Mouse (Mus musculus) stomach, embryonic 16.5 days (tissue): ENCODE data around the gene Rnd2. TPM values are rescaled to one million over a fixed set of nuclear protein-coding genes. Genes with fewer than 3 reads are reported as not detected.

Experiments used
- ATAC-seq: fragments of 200-750 bp; cut with Nextera tagmentation; 2 replicates; pipeline ENCODE4 v1.8.0; 2017; ENCODE audit warnings: moderate number of reproducible peaks, moderate TSS enrichment; ENCODE audit not compliant: insufficient read depth, low FRiP score
- H3K27ac ChIP-seq: fragments of 300-500 bp; sonication (generic); 2 replicates; pipeline ENCODE4 v1.5.1; 2014; ENCODE audit warnings: low read length
- H3K27me3 ChIP-seq: fragments of 300-500 bp; sonication (generic); 2 replicates; pipeline ENCODE4 v1.6.1; 2014; ENCODE audit warnings: low read length, control low read depth, mixed read lengths; ENCODE audit not compliant: control insufficient read depth, insufficient read depth
- H3K36me3 ChIP-seq: fragments of 300-500 bp; sonication (generic); 2 replicates; pipeline ENCODE4 v1.6.1; 2014; ENCODE audit warnings: low read length; ENCODE audit not compliant: control insufficient read depth, insufficient read depth
- H3K4me1 ChIP-seq: fragments of 300-500 bp; sonication (generic); 2 replicates; pipeline ENCODE4 v1.6.1; 2014; ENCODE audit warnings: low read length, control low read depth, mixed read lengths; ENCODE audit not compliant: control insufficient read depth, insufficient read depth
- H3K4me2 ChIP-seq: fragments of 300-500 bp; sonication (generic); 2 replicates; pipeline ENCODE4 v1.6.1; 2014; ENCODE audit warnings: low read depth, low read length, mixed read lengths
- H3K4me3 ChIP-seq: fragments of 300-500 bp; sonication (generic); replicated peaks from 2 replicates; pipeline ENCODE4 v1.5.1; 2014; ENCODE audit warnings: mild to moderate bottlenecking, low read length
- H3K9ac ChIP-seq: fragments of 300-500 bp; sonication (generic); 2 replicates; pipeline ENCODE4 v1.6.1; 2014; ENCODE audit warnings: low read length
- H3K9me3 ChIP-seq: fragments of 300-500 bp; sonication (generic); replicated peaks from 2 replicates; pipeline ENCODE4 v1.6.1; 2016; ENCODE audit warnings: low read length, control low read depth; ENCODE audit not compliant: control insufficient read depth
- WGBS: fragments of 180-500 bp; shearing (Covaris S2); extraction: QIAGEN DNeasy Blood & Tissue Kit; methylation state at CpG from one replicate; pipeline ENCODE4 v1.1.7; 2014; 5-methylcytosine and 5-hydroxymethylcytosine counted together
- microRNA-seq: library from miRNA; unstranded; fragments of <30 nt; microRNA quantifications from one replicate; pipeline ENCODE4, GENCODE M21; 2016
- polyA plus RNA-seq: library from polyadenylated mRNA; unstranded; fragments of >200 nt; fragmentation: Nextera tagmentation; extraction: Ambion mirVana; gene quantifications from 2 replicates; pipeline ENCODE4 v1.2.1, GENCODE M21; 2015

The Rnd2 gene
- polyA plus RNA-seq, 1 experiment from 2014 or later: 10.7 TPM

GRCm38 (mm10) chr11:101519364-101519763, 54.6 kb downstream of the Rnd2 start:
- Histone ChIP-seq H3K4me1 (no peaks in the 10 kb centered on the region), H3K4me3 (no peak overlapping the region), H3K9ac (no peak overlapping the region), H3K27me3 (no peaks in the 10 kb centered on the region), H3K27ac (no peak overlapping the region), H3K36me3 (no peaks in the 10 kb centered on the region), H3K4me2 (no peak overlapping the region), H3K9me3 (no peaks in the 10 kb centered on the region)
- ATAC-seq: no peak
- WGBS: 79% methylated on average over 6 of the region's 6 CpGs

Small RNA genes lying within 50 kb of the gene (microRNA-seq; reads per million reads assigned to microRNA genes)
- gene Mir6929: not detected

Other genes with a start within 250 kb of the Rnd2 start
- 18.5 and 21.8 TPM in 2 replicates for gene Ezh1, start 238.5 kb upstream of the Rnd2 start, polyA plus RNA-seq
- gene Ramp2, start 219.0 kb upstream of the Rnd2 start, polyA plus RNA-seq: 95.8 and 106 TPM in 2 replicates
- 133 and 141 TPM in 2 replicates for gene Vps25, start 211.3 kb upstream of the Rnd2 start, polyA plus RNA-seq
- gene Wnk4, start 204.4 kb upstream of the Rnd2 start, polyA plus RNA-seq: 23.5 and 28.0 TPM in 2 replicates
- 0.70 and 1.2 TPM in 2 replicates for gene Cntd1, start 186.0 kb upstream of the Rnd2 start, polyA plus RNA-seq
- gene Coa3, start 185.9 kb upstream of the Rnd2 start, polyA plus RNA-seq: 194 and 197 TPM in 2 replicates
- gene Becn1, start 162.7 kb upstream of the Rnd2 start, polyA plus RNA-seq: 143 and 147 TPM in 2 replicates
- 98.2 and 107 TPM in 2 replicates for gene Psme3, start 148.8 kb upstream of the Rnd2 start, polyA plus RNA-seq
- 0.97 and 1.4 TPM in 2 replicates for gene Aoc2, start 139.9 kb upstream of the Rnd2 start, polyA plus RNA-seq
- 3.5 TPM in 2 replicates for gene Aoc3, start 134.4 kb upstream of the Rnd2 start, polyA plus RNA-seq
- gene G6pc, start 97.4 kb upstream of the Rnd2 start, polyA plus RNA-seq: 0.09 and 0.15 TPM in 2 replicates
- gene Aarsd1, start 47.4 kb upstream of the Rnd2 start, polyA plus RNA-seq: 57.6 and 58.0 TPM in 2 replicates
- 7.5 and 10.8 TPM in 2 replicates for gene Gm27029, start 40.2 kb upstream of the Rnd2 start, polyA plus RNA-seq
- gene Rundc1, start 39.9 kb upstream of the Rnd2 start, polyA plus RNA-seq: 17.6 and 19.0 TPM in 2 replicates
- 16.3 and 26.9 TPM in 2 replicates for gene Ptges3l, start 39.7 kb upstream of the Rnd2 start, polyA plus RNA-seq
- gene Rpl27, start 22.7 kb upstream of the Rnd2 start, polyA plus RNA-seq: 241 and 276 TPM in 2 replicates
- 26.3 and 26.8 TPM in 2 replicates for gene Ifi35, start 16.6 kb upstream of the Rnd2 start, polyA plus RNA-seq
- 67.1 and 73.8 TPM in 2 replicates for gene Vat1, start 1.2 kb downstream of the Rnd2 start, polyA plus RNA-seq
- 8.3 and 9.2 TPM in 2 replicates for gene Brca1, start 87.0 kb downstream of the Rnd2 start, polyA plus RNA-seq
- gene Nbr1, start 87.2 kb downstream of the Rnd2 start, polyA plus RNA-seq: 68.7 and 78.4 TPM in 2 replicates
- 10.3 and 12.4 TPM in 2 replicates for gene Tmem106a, start 117.2 kb downstream of the Rnd2 start, polyA plus RNA-seq
- not detected in 2 replicates for gene Gm11634, start 134.3 kb downstream of the Rnd2 start, polyA plus RNA-seq
- 39.6 and 40.8 TPM in 2 replicates for gene Rdm1, start 162.2 kb downstream of the Rnd2 start, polyA plus RNA-seq
- 8.2 and 8.5 TPM in 2 replicates for gene Arl4d, start 200.5 kb downstream of the Rnd2 start, polyA plus RNA-seq